Mouse (Mus musculus) liver, embryonic 14.5 days (tissue): ENCODE measurements around the gene 4930438A08Rik. TPM values are rescaled to one million over a fixed set of nuclear protein-coding genes. Genes with fewer than 3 reads are reported as not detected.
"Not testable (repeated sequence)": the region's sequence is repeated elsewhere in the genome, so short reads cannot be mapped to it uniquely, and the experiment has no call there.

Source experiments
- ATAC-seq: fragments of 200-750 bp; cut with Nextera tagmentation; 2 replicates; pipeline ENCODE4 v1.8.0; 2017; ENCODE audit warnings: moderate number of reproducible peaks, mild to moderate bottlenecking, moderate library complexity; ENCODE audit not compliant: insufficient read depth
- DNase-seq, 3 experiments: peaks; one replicate each; pipeline ENCODE4 v3.0.0-alpha.2; 2012 to 2013; ENCODE audit warnings: low read depth in 3 of 3, low spot score in 3 of 3
- H3K27ac ChIP-seq: fragments of 300-500 bp; sonication (generic); 2 replicates; pipeline ENCODE4 v1.5.1; 2014; ENCODE audit warnings: moderate library complexity, mild to moderate bottlenecking, control low read depth, inconsistent platforms
- H3K27me3 ChIP-seq: fragments of 300-500 bp; sonication (generic); 2 replicates; pipeline ENCODE4 v1.6.1; 2014; ENCODE audit warnings: mild to moderate bottlenecking, low read length, moderate library complexity; ENCODE audit not compliant: control insufficient read depth, insufficient read depth
- H3K36me3 ChIP-seq: fragments of 300-500 bp; sonication (generic); replicated peaks from 2 replicates; pipeline ENCODE4 v1.6.1; 2014; ENCODE audit warnings: low read depth; ENCODE audit not compliant: control insufficient read depth, insufficient read depth
- H3K4me1 ChIP-seq, 2 experiments: fragments of 200-500 bp in 1 of 2; fragments of 300-500 bp in 1 of 2; sonication (generic) in 1 of 2; replicated peaks; 2 replicates each; pipeline ENCODE4 v1.6.1; 2012 to 2014; ENCODE audit warnings: antibody characterized with exemption in 1 of 2, inconsistent platforms in 1 of 2, low read length in 1 of 2; ENCODE audit not compliant: control insufficient read depth in 2 of 2, insufficient read depth in 2 of 2
- H3K4me2 ChIP-seq: fragments of 300-500 bp; sonication (generic); 2 replicates; pipeline ENCODE4 v1.6.1; 2014; ENCODE audit warnings: low read depth, mild to moderate bottlenecking, control low read depth, moderate library complexity
- H3K4me3 ChIP-seq, 2 experiments: fragments of 200-500 bp in 1 of 2; fragments of 300-500 bp in 1 of 2; sonication (generic) in 1 of 2; 2 replicates each; pipeline ENCODE4 v1.5.1; 2012 to 2014; ENCODE audit warnings: low read depth in 2 of 2, low read length in 2 of 2, mild to moderate bottlenecking in 2 of 2, control low read depth in 1 of 2, inconsistent platforms in 1 of 2, moderate library complexity in 1 of 2; ENCODE audit not compliant: insufficient read depth in 1 of 2
- H3K9ac ChIP-seq: fragments of 300-500 bp; sonication (generic); replicated peaks from 2 replicates; pipeline ENCODE4 v1.6.1; 2014; ENCODE audit warnings: mild to moderate bottlenecking, control low read depth, moderate library complexity
- H3K9me3 ChIP-seq: fragments of 300-500 bp; sonication (generic); 2 replicates; pipeline ENCODE4 v1.6.1; 2016; ENCODE audit warnings: low read length, mixed read lengths; ENCODE audit not compliant: control insufficient read depth
- CTCF ChIP-seq: IDR thresholded peaks from 2 replicates; pipeline ENCODE4 v1.5.1; 2016; ENCODE audit warnings: antibody characterized with exemption, low read depth, control low read depth
- EP300 ChIP-seq: IDR thresholded peaks from 2 replicates; pipeline ENCODE4 v1.6.1; 2016; ENCODE audit warnings: antibody characterized with exemption, low read depth
- WGBS: fragments of 180-500 bp; shearing (Covaris S2); extraction: QIAGEN DNeasy Blood & Tissue Kit; methylation state at CpG from one replicate; pipeline ENCODE4 v1.1.7; 2014; ENCODE audit not compliant: insufficient replicate concordance; 5-methylcytosine and 5-hydroxymethylcytosine counted together
- polyA plus RNA-seq, 2 experiments: library from polyadenylated mRNA; depleted of rRNA in 1 of 2; stranded (reverse) in 1 of 2; unstranded in 1 of 2; fragments of >200 nt; fragmentation: Nextera tagmentation in 1 of 2; extraction: Ambion mirVana in 1 of 2; gene quantifications; 2 replicates each; pipeline versions ENCODE4 v1.2.1 to v1.2.3; 2012 to 2014

4930438A08Rik gene
- polyA plus RNA-seq, 2 experiments, result 0.61 to 0.99 TPM

DNA sequence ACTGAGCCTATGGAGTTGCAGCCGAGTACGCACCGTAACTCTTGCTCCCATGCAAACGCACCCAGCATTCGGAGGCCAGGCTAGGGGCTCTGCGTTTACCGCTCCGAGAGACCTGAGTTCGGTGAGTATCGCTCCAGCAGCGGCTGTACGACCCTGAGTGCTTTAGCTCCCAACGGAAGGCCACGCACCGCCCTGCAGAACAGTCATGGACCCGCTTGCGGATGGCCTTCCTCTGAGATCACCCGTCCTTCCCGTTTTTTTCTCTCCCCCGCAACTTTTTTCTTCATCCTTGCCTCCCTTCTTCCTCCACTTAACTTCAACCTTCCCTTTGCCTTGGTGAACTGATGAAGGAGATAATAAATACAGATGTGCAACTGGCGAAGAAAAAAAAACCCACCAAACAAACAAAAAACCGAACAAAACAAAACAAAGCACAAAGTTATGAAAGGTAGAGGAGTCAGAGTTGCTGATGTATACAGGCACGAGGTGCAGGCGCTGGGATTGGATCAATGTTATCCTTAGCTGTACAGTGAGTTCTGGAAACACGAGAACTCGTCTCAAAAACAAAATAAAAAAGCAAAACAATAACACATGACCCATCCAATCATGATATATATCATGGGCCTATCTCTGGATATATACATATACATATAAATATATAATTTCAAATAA lies 28.3 kb downstream of the 4930438A08Rik start:
- Histone ChIP-seq H3K4me3 (peak overlapping the region; percentile 63 to 65), H3K27ac (peak overlapping the region; percentile 86), H3K9ac (peak overlapping the region; percentile 68), H3K27me3 (no peaks in the 10 kb centered on the region), H3K4me1 (peaks cover 8 to 16% of the 10 kb centered on the region in 2 experiments), H3K36me3 (no peaks in the 10 kb centered on the region), H3K9me3 (no peaks in the 10 kb centered on the region), H3K4me2 (peak overlapping the region; percentile 66)
- DNase-seq, result no peak
- peak; percentile 51 for ATAC-seq
- no peak for TF ChIP-seq EP300
- TF ChIP-seq CTCF, result no peak
- 2% methylated on average over 26 of the region's 26 CpGs for WGBS

DNA sequence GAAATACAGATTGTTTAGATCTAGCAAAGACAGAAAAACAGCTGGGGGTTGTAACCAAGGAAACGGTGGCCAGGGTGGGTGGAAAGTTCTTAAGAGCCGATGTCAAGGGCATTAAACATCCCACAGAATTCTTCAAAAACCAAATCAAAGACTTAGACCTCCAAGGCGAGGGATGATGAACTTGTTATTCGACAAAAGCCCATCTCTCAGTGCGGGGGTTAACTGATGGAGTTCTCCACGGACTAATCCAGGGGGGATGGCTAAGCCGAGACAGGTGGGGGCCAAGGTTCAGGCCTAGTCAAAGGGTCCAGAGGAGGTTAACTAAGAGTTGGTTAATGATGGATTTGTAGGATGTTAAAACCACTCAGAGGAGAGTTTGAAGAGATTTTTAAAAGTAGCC lies 29.0 kb downstream of the 4930438A08Rik start:
- no peak for DNase-seq
- no peak overlapping the region for H3K9ac ChIP-seq
- TF ChIP-seq CTCF (no peak), EP300 (no peak)
- peak overlapping the region; percentile 10 to 29; a peak in 2 of 4 replicates for H3K4me3 ChIP-seq
- H3K27me3 ChIP-seq, result no peaks in the 10 kb centered on the region
- WGBS, result 52% methylated on average over 7 of the region's 7 CpGs
- no peaks in the 10 kb centered on the region for H3K36me3 ChIP-seq
- peaks cover 12 to 19% of the 10 kb centered on the region in 2 experiments for H3K4me1 ChIP-seq
- no peaks in the 10 kb centered on the region for H3K9me3 ChIP-seq
- H3K27ac ChIP-seq, result no peak overlapping the region
- no peak for ATAC-seq
- peak overlapping the region; percentile 66 for H3K4me2 ChIP-seq

DNA sequence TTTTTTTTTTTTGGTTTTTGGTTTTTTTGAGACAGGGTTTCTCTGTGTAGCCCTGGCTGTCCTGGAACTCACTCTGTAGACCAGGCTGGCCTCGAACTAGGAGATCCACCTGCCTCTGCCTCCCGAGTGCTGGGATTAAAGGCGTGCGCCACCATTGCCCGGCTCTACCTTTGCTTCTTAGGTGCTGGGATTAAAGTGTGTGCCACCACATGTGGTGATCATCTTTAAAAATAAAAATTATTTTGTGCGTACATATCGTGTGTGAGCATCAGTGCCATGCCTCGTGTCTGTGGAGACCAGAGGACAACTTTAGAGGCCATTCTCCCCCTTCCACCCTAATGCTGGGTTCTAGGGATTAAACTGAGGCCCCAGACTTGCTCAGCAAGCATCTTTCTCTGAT lies 30.7 kb downstream of the 4930438A08Rik start:
- not testable (repeated sequence) for H3K36me3 ChIP-seq, H3K9ac ChIP-seq, H3K4me2 ChIP-seq, H3K9me3 ChIP-seq, DNase-seq, H3K4me3 ChIP-seq, H3K27ac ChIP-seq, H3K27me3 ChIP-seq, ATAC-seq
- H3K4me1 ChIP-seq, result peaks cover 12 to 19% of the 10 kb centered on the region in 2 experiments
- WGBS, result 80% methylated on average over 8 of the region's 8 CpGs

DNA sequence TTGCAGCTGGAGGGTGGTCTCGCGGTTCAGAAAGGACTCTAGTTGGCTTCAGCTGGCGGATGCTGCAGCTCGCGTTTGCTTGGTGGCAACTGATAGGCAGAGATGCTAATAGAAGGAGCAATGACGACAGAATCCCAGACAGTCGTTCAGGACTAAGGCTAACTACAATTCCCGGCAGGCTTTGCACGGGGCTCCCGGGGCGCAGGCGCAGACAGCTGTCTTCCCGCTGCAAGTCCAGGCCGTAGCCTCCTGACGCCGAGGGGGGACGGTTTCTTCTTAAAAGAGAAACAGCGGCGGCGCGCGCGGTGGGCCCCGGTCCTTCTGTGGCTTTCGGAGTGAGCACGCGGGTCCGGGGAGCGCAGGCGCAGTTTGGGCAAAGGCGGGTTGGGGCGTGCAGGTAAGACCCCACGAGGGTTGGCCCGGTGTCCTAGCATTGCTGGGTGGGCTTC lies 32.3 kb downstream of the 4930438A08Rik start, which contains the start of gene Zfp692:
Zfp692 (plus strand) TSS at position 210 of the 449 bp plus-strand sequence.
- Histone ChIP-seq H3K36me3 (no peaks in the 10 kb centered on the region), H3K27me3 (no peaks in the 10 kb centered on the region), H3K4me2 (peak within 1 kb of the TSS; percentile 95), H3K4me3 (peak within 1 kb of the TSS; percentile 54 to 76), H3K27ac (peak within 1 kb of the TSS; percentile 61), H3K9ac (peak within 1 kb of the TSS; percentile 82), H3K4me1 (peaks cover 12 to 14% of the 10 kb centered on the region in 2 experiments), H3K9me3 (no peaks in the 10 kb centered on the region)
- DNase-seq (peak; percentile 83 to 90 (median 86)), ATAC-seq (peak; percentile 56)
- under 1% methylated on average over 34 of the region's 34 CpGs for WGBS
- TF ChIP-seq CTCF (no peak), EP300 (no peak)

DNA sequence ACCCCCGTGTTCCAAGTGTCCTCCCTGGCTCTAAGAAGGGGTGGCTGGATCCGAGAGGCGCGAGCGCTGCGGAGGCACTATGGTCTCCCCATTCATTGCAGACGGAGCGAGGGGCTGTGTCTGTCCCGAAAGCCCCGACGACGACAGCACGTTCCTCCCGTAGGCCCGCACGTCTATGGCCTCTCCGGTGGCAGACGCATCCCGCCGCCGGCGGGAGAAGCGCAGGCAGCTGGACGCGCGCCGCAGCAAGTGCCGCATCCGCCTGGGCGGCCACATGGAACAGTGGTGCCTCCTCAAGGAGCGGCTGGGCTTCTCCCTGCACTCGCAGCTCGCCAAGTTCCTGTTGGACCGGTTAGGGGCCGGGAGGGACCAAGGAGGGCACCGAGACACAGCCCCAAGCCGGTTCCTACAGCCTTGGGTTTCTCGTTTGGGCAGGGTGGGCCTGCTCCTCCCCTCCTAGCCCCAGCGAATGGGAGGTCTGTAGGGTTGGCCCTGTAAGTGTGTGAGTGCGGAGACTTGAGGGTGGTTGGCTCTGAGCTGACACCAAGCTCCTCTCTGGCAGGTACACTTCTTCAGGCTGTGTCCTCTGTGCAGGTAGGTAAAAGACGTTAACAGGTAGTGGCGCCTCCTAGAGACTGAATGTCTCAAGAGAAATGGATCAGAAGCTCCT lies 32.9 kb downstream of the 4930438A08Rik start:
- Histone ChIP-seq H3K9me3 (no peaks in the 10 kb centered on the region), H3K36me3 (no peaks in the 10 kb centered on the region), H3K4me2 (peak overlapping the region; percentile 95), H3K27me3 (no peaks in the 10 kb centered on the region), H3K9ac (peak overlapping the region; percentile 82), H3K27ac (peak overlapping the region; percentile 61), H3K4me1 (peaks cover 12 to 14% of the 10 kb centered on the region in 2 experiments), H3K4me3 (peak overlapping the region; percentile 54 to 76)
- TF ChIP-seq EP300 (no peak), CTCF (peak; percentile 29; the same call in 1 of the 2 replicates)
- ATAC-seq, result peak; percentile 69
- under 1% methylated on average over 42 of the region's 42 CpGs for WGBS
- peak in 2 of 3 experiments; percentile 47 to 50 for DNase-seq
